Mouse (Mus musculus) testis, adult 2 months (tissue): ENCODE measurements at regions not wholly inside any gene's neighbourhood (a gene's known extent, or its start where the extent isn't known, plus 50 kb on each side); places are given as distances from the start of the nearest gene placed in this dataset.

Experiments
- H3K27ac ChIP-seq: fragments of 200-500 bp; 2 replicates; pipeline ENCODE4 v1.5.1; 2012; ENCODE audit warnings: low read depth, low read length; ENCODE audit not compliant: control insufficient read depth, insufficient read depth
- H3K27me3 ChIP-seq: fragments of 200-500 bp; 2 replicates; pipeline ENCODE4 v1.6.1; 2012; ENCODE audit warnings: mild to moderate bottlenecking, low read length, moderate library complexity; ENCODE audit not compliant: control insufficient read depth, insufficient read depth
- H3K36me3 ChIP-seq: fragments of 200-500 bp; 2 replicates; pipeline ENCODE4 v1.6.1; 2012; ENCODE audit warnings: mild to moderate bottlenecking, low read length; ENCODE audit not compliant: control insufficient read depth, insufficient read depth
- H3K4me1 ChIP-seq: fragments of 200-500 bp; 2 replicates; pipeline ENCODE4 v1.6.1; 2012; ENCODE audit warnings: low read length; ENCODE audit not compliant: control insufficient read depth, insufficient read depth
- H3K4me3 ChIP-seq: fragments of 200-500 bp; 2 replicates; pipeline ENCODE4 v1.5.1; 2012; ENCODE audit warnings: low read depth, mild to moderate bottlenecking, low read length, moderate library complexity, mixed read lengths; ENCODE audit not compliant: control insufficient read depth
- CTCF ChIP-seq: fragments of 200-500 bp; IDR thresholded peaks from 2 replicates; pipeline ENCODE4 v1.5.1; 2012; ENCODE audit warnings: low read depth, mild to moderate bottlenecking, inconsistent platforms, low read length, moderate library complexity; ENCODE audit not compliant: control insufficient read depth, insufficient read depth, insufficient replicate concordance
- POLR2A ChIP-seq: fragments of 200-500 bp; IDR thresholded peaks from 2 replicates; pipeline ENCODE4 v1.6.1; 2012; ENCODE audit warnings: low read depth, mild to moderate bottlenecking, inconsistent platforms, low read length, moderate library complexity; ENCODE audit not compliant: control insufficient read depth

GRCm38 (mm10) chr1:91611281-91611680, 70.9 kb downstream of the Asb1 start:
- Histone ChIP-seq H3K4me1 (peaks cover 5% of the 10 kb centered on the region), H3K36me3 (no peaks in the 10 kb centered on the region), H3K27me3 (no peaks in the 10 kb centered on the region), H3K4me3 (no peak overlapping the region), H3K27ac (no peak overlapping the region)
- TF ChIP-seq POLR2A (no peak), CTCF (no peak)

GRCm38 (mm10) chr1:91611694-91612093, 71.3 kb downstream of the Asb1 start:
- Histone ChIP-seq H3K27me3 (no peaks in the 10 kb centered on the region), H3K4me1 (peaks cover 5% of the 10 kb centered on the region), H3K36me3 (no peaks in the 10 kb centered on the region), H3K4me3 (peak overlapping the region; percentile 14; the same call in 1 of the 2 replicates), H3K27ac (no peak overlapping the region)
- TF ChIP-seq CTCF (no peak), POLR2A (no peak)

- Histone ChIP-seq H3K4me3 (no peak overlapping the region), H3K27me3 (no peaks in the 10 kb centered on the region), H3K27ac (no peak overlapping the region), H3K36me3 (no peaks in the 10 kb centered on the region), H3K4me1 (peaks cover 5% of the 10 kb centered on the region)
- TF ChIP-seq CTCF, result no peak
- no peak for TF ChIP-seq POLR2A
Observed at GRCm38 (mm10) chr1:91612912-91613311, 72.6 kb downstream of the Asb1 start.

- H3K4me3 ChIP-seq, result no peak overlapping the region
- H3K27ac ChIP-seq, result no peak overlapping the region
- H3K4me1 ChIP-seq, result peaks cover 5% of the 10 kb centered on the region
- H3K27me3 ChIP-seq, result no peaks in the 10 kb centered on the region
- H3K36me3 ChIP-seq, result no peaks in the 10 kb centered on the region
- TF ChIP-seq CTCF, result no peak
- no peak for TF ChIP-seq POLR2A
Observed at GRCm38 (mm10) chr1:91615396-91615795, 75.1 kb downstream of the Asb1 start.

GRCm38 (mm10) chr1:91618527-91619135, 78.3 kb downstream of the Asb1 start:
- TF ChIP-seq CTCF (no peak), POLR2A (no peak)
- H3K4me3 ChIP-seq, result no peak overlapping the region
- H3K36me3 ChIP-seq, result no peaks in the 10 kb centered on the region
- H3K27me3 ChIP-seq, result no peaks in the 10 kb centered on the region
- no peak overlapping the region for H3K27ac ChIP-seq
- no peaks in the 10 kb centered on the region for H3K4me1 ChIP-seq

- H3K27me3 ChIP-seq, result no peaks in the 10 kb centered on the region
- H3K4me3 ChIP-seq, result no peak overlapping the region
- no peaks in the 10 kb centered on the region for H3K4me1 ChIP-seq
- H3K36me3 ChIP-seq, result no peaks in the 10 kb centered on the region
- H3K27ac ChIP-seq, result no peak overlapping the region
- no peak for TF ChIP-seq POLR2A
Observed at GRCm38 (mm10) chr1:91621141-91621540, 80.8 kb downstream of the Asb1 start.

GRCm38 (mm10) chr1:91622874-91623273, 82.5 kb downstream of the Asb1 start:
- no peak overlapping the region for H3K4me3 ChIP-seq
- H3K4me1 ChIP-seq, result no peaks in the 10 kb centered on the region
- H3K36me3 ChIP-seq, result no peaks in the 10 kb centered on the region
- no peaks in the 10 kb centered on the region for H3K27me3 ChIP-seq
- H3K27ac ChIP-seq, result no peak overlapping the region
- TF ChIP-seq CTCF (no peak), POLR2A (no peak)

- no peak overlapping the region for H3K27ac ChIP-seq
- H3K36me3 ChIP-seq, result no peaks in the 10 kb centered on the region
- H3K4me3 ChIP-seq, result no peak overlapping the region
- TF ChIP-seq CTCF (no peak), POLR2A (no peak)
- no peaks in the 10 kb centered on the region for H3K27me3 ChIP-seq
- H3K4me1 ChIP-seq, result no peaks in the 10 kb centered on the region
Observed at GRCm38 (mm10) chr1:91624028-91624427, 83.7 kb downstream of the Asb1 start.
